Mouse (Mus musculus): Measurements from ENCODE around the gene Zfp410. TPM values are rescaled to one million over a fixed set of nuclear protein-coding genes. Genes with fewer than 3 reads are reported as not detected.

The Zfp410 gene
- total and polyA plus RNA-seq, 3 experiments = 33.5 to 53.7 (median 42.9) TPM

GRCm38 (mm10) chr12:84299265-84299664 lies 17.4 kb upstream of the Zfp410 start:
- H3K27ac ChIP-seq (ENCODE audit: insufficient read depth, low read depth) = no peak overlapping the region
- peaks cover 38 to 82% of the 10 kb centered on the region in 2 experiments for H3K36me3 ChIP-seq (replicated peaks in 1 of 2; ENCODE audit: control insufficient read depth in 1 of 2, insufficient read depth in 1 of 2, low read length in 1 of 2)
- DNase-seq (ENCODE audit: extremely low read depth) = no peak

GRCm38 (mm10) chr12:84304101-84304500 lies 12.6 kb upstream of the Zfp410 start:
- no peaks in the 10 kb centered on the region for H3K27me3 ChIP-seq (replicated peaks)
- no peak for DNase-seq (ENCODE audit: extremely low read depth)
- in situ Hi-C loops (cut with MboI; ENCODE audit: low pct_ligation_motif_present, low pct_unique_long_range_greater_than_20kb, low sequenced_read_pairs) (no loop called here), dilution Hi-C loops (cut with MboI; ENCODE audit: extremely low pct_ligation_motif_present, extremely low pct_unique_long_range_greater_than_20kb, low sequenced_read_pairs) (no loop called here)
- H3K36me3 ChIP-seq (replicated peaks in 1 of 2; ENCODE audit: control insufficient read depth in 1 of 2, insufficient read depth in 1 of 2, low read length in 1 of 2) = peaks cover 41 to 82% of the 10 kb centered on the region in 2 experiments
- TF ChIP-seq ZKSCAN1 (IDR thresholded peaks at IDR 0.05; ENCODE audit: borderline replicate concordance, low read depth, low read length) (no peak), BHLHE40 (IDR thresholded peaks at IDR 0.05; ENCODE audit: low read depth, low read length) (no peak), USF2 (conservative IDR thresholded peaks at IDR 0.05; ENCODE audit: low read depth, low read length) (no peak), MAFK (IDR thresholded peaks at IDR 0.05; ENCODE audit: insufficient replicate concordance, low read length) (no peak), MAZ (IDR thresholded peaks at IDR 0.05; ENCODE audit: low read depth, low read length) (no peak), ELF1 (IDR thresholded peaks at IDR 0.05; ENCODE audit: low read depth, low read length) (no peak)
- no peak overlapping the region; the same call in 1 of the 2 replicates for H3K27ac ChIP-seq (ENCODE audit: insufficient read depth, low read depth)
- H3K9ac ChIP-seq (ENCODE audit: insufficient read depth, low read depth) = no peak overlapping the region
- H3K4me1 ChIP-seq (ENCODE audit: control insufficient read depth in 1 of 2, insufficient read depth in 2 of 2) = 0 out of 4 replicates have a peak, but pooled peaks cover 0 to 4% of the 10 kb centered on the region in 2 experiments
- H3K79me2 ChIP-seq (replicated peaks; ENCODE audit: control insufficient read depth, extremely low read depth, insufficient read depth, poor library complexity, severe bottlenecking) = no peaks in the 10 kb centered on the region
- no peaks in the 10 kb centered on the region for H3K9me3 ChIP-seq (replicated peaks; ENCODE audit: low read length)
- H3K4me2 ChIP-seq (ENCODE audit: insufficient read depth, low read depth, poor library complexity, severe bottlenecking) = no peak overlapping the region
- H3K4me3 ChIP-seq (replicated peaks in 1 of 3; ENCODE audit: low read depth in 2 of 3, low read length in 2 of 3, poor library complexity in 1 of 3) = no peak overlapping the region

More at GRCm38 (mm10) chr12:84299265-84299664, 17.4 kb upstream of the Zfp410 start:
- no peak overlapping the region for H3K4me3 ChIP-seq (replicated peaks in 1 of 3; ENCODE audit: low read depth in 2 of 3, low read length in 2 of 3, poor library complexity in 1 of 3)
- TF ChIP-seq PAX5 (IDR thresholded peaks at IDR 0.05; ENCODE audit: low read length) = no peak
- TF ChIP-seq MAX (IDR thresholded peaks at IDR 0.05; ENCODE audit: low read length) = no peak
- TF ChIP-seq MAZ (IDR thresholded peaks at IDR 0.05; ENCODE audit: low read depth, low read length) = no peak
- TF ChIP-seq NELFE (IDR thresholded peaks at IDR 0.05; ENCODE audit: low read depth, low read length) = no peak
- TF ChIP-seq ZMIZ1 (IDR thresholded peaks at IDR 0.05; ENCODE audit: low read depth, low read length) = no peak
- no peak for TF ChIP-seq JUN (IDR thresholded peaks at IDR 0.05; ENCODE audit: insufficient read depth, low read depth, low read length)
- TF ChIP-seq ZNF384 (IDR thresholded peaks at IDR 0.05; ENCODE audit: low read depth, low read length) = no peak
- no peak for TF ChIP-seq BHLHE40 (IDR thresholded peaks at IDR 0.05; ENCODE audit: low read depth, low read length)
- TF ChIP-seq JUND (conservative IDR thresholded peaks at IDR 0.05; ENCODE audit: low read depth, low read length) = no peak
- TF ChIP-seq POLR2A (IDR thresholded peaks at IDR 0.05; ENCODE audit: low read depth, low read length) = no peak
- in situ Hi-C loops (cut with MboI; ENCODE audit: low pct_ligation_motif_present, low pct_unique_long_range_greater_than_20kb, low sequenced_read_pairs) (no loop called here), dilution Hi-C loops (cut with MboI; ENCODE audit: extremely low pct_ligation_motif_present, extremely low pct_unique_long_range_greater_than_20kb, low sequenced_read_pairs) (no loop called here)
- no peak overlapping the region for H3K9ac ChIP-seq (ENCODE audit: insufficient read depth, low read depth)
- no peaks in the 10 kb centered on the region for H3K9me3 ChIP-seq (replicated peaks; ENCODE audit: low read length)
- no peak overlapping the region for H3K4me2 ChIP-seq (ENCODE audit: insufficient read depth, low read depth, poor library complexity, severe bottlenecking)
- H3K79me2 ChIP-seq (replicated peaks; ENCODE audit: control insufficient read depth, extremely low read depth, insufficient read depth, poor library complexity, severe bottlenecking) = no peaks in the 10 kb centered on the region
- H3K4me1 ChIP-seq (ENCODE audit: control insufficient read depth in 1 of 2, insufficient read depth in 2 of 2) = 0 out of 4 replicates have a peak, but pooled peaks cover 0 to under 1% of the 10 kb centered on the region in 2 experiments
- H3K27me3 ChIP-seq (replicated peaks) = no peaks in the 10 kb centered on the region

GRCm38 (mm10) chr12:84304554-84304953 lies 12.1 kb upstream of the Zfp410 start:
- dilution Hi-C loops (cut with MboI; ENCODE audit: extremely low pct_ligation_motif_present, extremely low pct_unique_long_range_greater_than_20kb, low sequenced_read_pairs) (no loop called here), in situ Hi-C loops (cut with MboI; ENCODE audit: low pct_ligation_motif_present, low pct_unique_long_range_greater_than_20kb, low sequenced_read_pairs) (no loop called here)
- no peak overlapping the region for H3K4me3 ChIP-seq (replicated peaks in 1 of 3; ENCODE audit: low read depth in 2 of 3, low read length in 2 of 3, poor library complexity in 1 of 3)
- peak overlapping the region; percentile 2; the same call in 1 of the 2 replicates for H3K27ac ChIP-seq (ENCODE audit: insufficient read depth, low read depth)
- H3K9ac ChIP-seq (ENCODE audit: insufficient read depth, low read depth) = no peak overlapping the region
- H3K36me3 ChIP-seq (replicated peaks in 1 of 2; ENCODE audit: control insufficient read depth in 1 of 2, insufficient read depth in 1 of 2, low read length in 1 of 2) = peaks cover 38 to 80% of the 10 kb centered on the region in 2 experiments
- DNase-seq (ENCODE audit: extremely low read depth) = no peak
- H3K4me2 ChIP-seq (ENCODE audit: insufficient read depth, low read depth, poor library complexity, severe bottlenecking) = no peak overlapping the region
- TF ChIP-seq SIN3A (IDR thresholded peaks at IDR 0.05; ENCODE audit: low read length) = no peak
- no peak for TF ChIP-seq TBP (conservative IDR thresholded peaks at IDR 0.05; ENCODE audit: low read depth, low read length)
- no peak for TF ChIP-seq JUN (IDR thresholded peaks at IDR 0.05; ENCODE audit: insufficient read depth, low read depth, low read length)
- TF ChIP-seq GABPA (IDR thresholded peaks at IDR 0.05; ENCODE audit: insufficient replicate concordance, low read depth, low read length) = no peak
- TF ChIP-seq USF2 (conservative IDR thresholded peaks at IDR 0.05; ENCODE audit: low read depth, low read length) = no peak
- no peak for TF ChIP-seq MAFK (IDR thresholded peaks at IDR 0.05; ENCODE audit: insufficient replicate concordance, low read length)
- TF ChIP-seq ZKSCAN1 (IDR thresholded peaks at IDR 0.05; ENCODE audit: borderline replicate concordance, low read depth, low read length) = no peak
- TF ChIP-seq ELF1 (IDR thresholded peaks at IDR 0.05; ENCODE audit: low read depth, low read length) = no peak
- TF ChIP-seq PAX5 (IDR thresholded peaks at IDR 0.05; ENCODE audit: low read length) = no peak
- TF ChIP-seq KAT2A (IDR thresholded peaks at IDR 0.05; ENCODE audit: insufficient replicate concordance, low read length) = no peak
- no peak for TF ChIP-seq MAZ (IDR thresholded peaks at IDR 0.05; ENCODE audit: low read depth, low read length)
- TF ChIP-seq ZNF384 (IDR thresholded peaks at IDR 0.05; ENCODE audit: low read depth, low read length) = no peak
- no peak for TF ChIP-seq NELFE (IDR thresholded peaks at IDR 0.05; ENCODE audit: low read depth, low read length)
- TF ChIP-seq TCF12 (IDR thresholded peaks at IDR 0.05; ENCODE audit: low read depth, low read length) = no peak
- TF ChIP-seq BHLHE40 (IDR thresholded peaks at IDR 0.05; ENCODE audit: low read depth, low read length) = no peak
- no peak for TF ChIP-seq NRF1 (IDR thresholded peaks at IDR 0.05; ENCODE audit: low read depth, low read length)
- TF ChIP-seq ETS1 (conservative IDR thresholded peaks at IDR 0.05; ENCODE audit: low read depth, low read length) = no peak
- TF ChIP-seq MXI1 (IDR thresholded peaks at IDR 0.05; ENCODE audit: low read depth, low read length) = no peak
- TF ChIP-seq SMC3 (IDR thresholded peaks at IDR 0.05; ENCODE audit: low read depth, low read length) = no peak
- no peaks in the 10 kb centered on the region for H3K27me3 ChIP-seq (replicated peaks)
- 0 out of 4 replicates have a peak, but pooled peaks cover 0 to 4% of the 10 kb centered on the region in 2 experiments for H3K4me1 ChIP-seq (ENCODE audit: control insufficient read depth in 1 of 2, insufficient read depth in 2 of 2)
- H3K79me2 ChIP-seq (replicated peaks; ENCODE audit: control insufficient read depth, extremely low read depth, insufficient read depth, poor library complexity, severe bottlenecking) = no peaks in the 10 kb centered on the region
- no peaks in the 10 kb centered on the region for H3K9me3 ChIP-seq (replicated peaks; ENCODE audit: low read length)

Data from CH12.LX (cell line).